Mouse (Mus musculus) intestine, postnatal 0 days (tissue): ENCODE measurements around the gene Man1a. TPM values are rescaled to one million over a fixed set of nuclear protein-coding genes. Genes with fewer than 3 reads are reported as not detected.

Experiments
- ATAC-seq: fragments of 200-750 bp; cut with Nextera tagmentation; 2 replicates; pipeline ENCODE4 v1.8.0; 2017; ENCODE audit warnings: mild to moderate bottlenecking, moderate TSS enrichment, moderate library complexity
- H3K27ac ChIP-seq: fragments of 300-500 bp; sonication (generic); 2 replicates; pipeline ENCODE4 v1.5.1; 2014; ENCODE audit warnings: mild to moderate bottlenecking, low read depth, low read length, moderate library complexity
- H3K27me3 ChIP-seq: fragments of 300-500 bp; sonication (generic); replicated peaks from 2 replicates; pipeline ENCODE4 v1.6.1; 2014; ENCODE audit warnings: low read length, mixed read lengths; ENCODE audit not compliant: control insufficient read depth, insufficient read depth
- H3K36me3 ChIP-seq: fragments of 300-500 bp; sonication (generic); 2 replicates; pipeline ENCODE4 v1.6.1; 2014; ENCODE audit warnings: mild to moderate bottlenecking, moderate library complexity; ENCODE audit not compliant: control insufficient read depth, insufficient read depth
- H3K4me1 ChIP-seq: fragments of 300-500 bp; sonication (generic); replicated peaks from 2 replicates; pipeline ENCODE4 v1.6.1; 2014; ENCODE audit warnings: antibody characterized with exemption, low read length, mixed read lengths; ENCODE audit not compliant: control insufficient read depth, insufficient read depth
- H3K4me2 ChIP-seq: fragments of 300-500 bp; sonication (generic); replicated peaks from 2 replicates; pipeline ENCODE4 v1.6.1; 2014; ENCODE audit warnings: low read depth, mild to moderate bottlenecking, moderate library complexity
- H3K4me3 ChIP-seq: fragments of 300-500 bp; sonication (generic); 2 replicates; pipeline ENCODE4 v1.5.1; 2014; ENCODE audit warnings: low read depth, low read length
- H3K9ac ChIP-seq: fragments of 300-500 bp; sonication (generic); 2 replicates; pipeline ENCODE4 v1.6.1; 2014; ENCODE audit warnings: mild to moderate bottlenecking, low read depth, low read length
- H3K9me3 ChIP-seq: fragments of 300-500 bp; sonication (generic); 2 replicates; pipeline ENCODE4 v1.6.1; 2016; ENCODE audit warnings: mixed run types; ENCODE audit not compliant: control insufficient read depth
- CTCF ChIP-seq: sonication (generic); IDR thresholded peaks from 2 replicates; pipeline ENCODE4 v1.5.1; 2016; ENCODE audit warnings: low read depth, mild to moderate bottlenecking, control low read depth, antibody characterized with exemption, moderate library complexity
- WGBS: fragments of 180-500 bp; shearing (Covaris S2); extraction: QIAGEN DNeasy Blood & Tissue Kit; methylation state at CpG from one replicate; pipeline ENCODE4 v1.1.7; 2014; 5-methylcytosine and 5-hydroxymethylcytosine counted together
- polyA plus RNA-seq: library from polyadenylated mRNA; unstranded; fragments of >200 nt; fragmentation: Nextera tagmentation; extraction: Ambion mirVana; gene quantifications from 2 replicates; pipeline ENCODE4 v1.2.1, GENCODE M21; 2015

The Man1a gene
- polyA plus RNA-seq, 1 experiment from 2014 or later, result 29.9 TPM

DNA sequence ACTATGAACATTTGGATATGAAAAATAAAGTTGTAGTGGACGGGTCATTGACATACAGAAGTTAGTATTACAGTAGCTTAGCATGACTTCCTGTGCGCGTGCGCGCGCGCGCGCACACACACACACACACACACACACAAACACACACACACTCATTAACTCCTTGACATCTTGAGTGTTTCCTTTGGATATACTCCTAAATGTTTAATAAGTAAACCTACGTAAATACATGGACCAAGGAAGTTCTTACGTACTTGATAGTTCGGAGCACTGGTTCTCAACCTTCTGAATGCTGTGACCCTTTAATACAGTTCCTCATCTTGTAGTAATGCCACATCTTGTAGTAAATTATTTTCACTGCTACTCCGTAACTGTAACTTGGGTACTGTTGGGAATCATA lies 79.1 kb downstream of the Man1a start:
- Histone ChIP-seq H3K4me2 (no peak overlapping the region), H3K9ac (no peak overlapping the region), H3K27me3 (no peaks in the 10 kb centered on the region), H3K4me1 (no peaks in the 10 kb centered on the region), H3K9me3 (no peaks in the 10 kb centered on the region), H3K36me3 (no peaks in the 10 kb centered on the region), H3K27ac (no peak overlapping the region), H3K4me3 (no peak overlapping the region)
- 91% methylated on average over 13 of the region's 13 CpGs for WGBS
- no peak for ATAC-seq
- no peak for TF ChIP-seq CTCF

DNA sequence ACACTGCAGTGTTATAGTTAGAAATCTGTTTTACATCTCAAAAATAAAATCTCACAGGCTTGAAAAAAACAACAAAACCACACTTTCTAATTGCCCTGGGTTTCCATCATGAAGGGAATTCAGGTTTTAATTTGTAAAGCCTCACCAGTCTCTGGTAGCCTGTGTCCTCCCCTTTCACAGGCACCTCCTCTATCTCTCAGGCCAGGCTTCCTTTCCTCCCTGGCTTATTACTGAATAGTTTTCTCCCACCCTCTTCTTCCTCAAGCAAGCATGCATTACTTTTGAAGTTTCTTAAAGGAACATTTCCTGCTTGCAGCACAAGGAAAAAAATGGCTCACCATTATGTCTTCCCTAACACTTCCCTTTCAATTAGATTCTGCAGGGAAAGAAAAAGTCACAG lies 80.2 kb downstream of the Man1a start:
- no peak for ATAC-seq
- no peak overlapping the region for H3K9ac ChIP-seq
- no peak overlapping the region for H3K27ac ChIP-seq
- H3K27me3 ChIP-seq, result no peaks in the 10 kb centered on the region
- H3K9me3 ChIP-seq, result no peaks in the 10 kb centered on the region
- no peaks in the 10 kb centered on the region for H3K4me1 ChIP-seq
- no peaks in the 10 kb centered on the region for H3K36me3 ChIP-seq
- H3K4me2 ChIP-seq, result no peak overlapping the region
- no peak overlapping the region for H3K4me3 ChIP-seq
- no peak for TF ChIP-seq CTCF

DNA sequence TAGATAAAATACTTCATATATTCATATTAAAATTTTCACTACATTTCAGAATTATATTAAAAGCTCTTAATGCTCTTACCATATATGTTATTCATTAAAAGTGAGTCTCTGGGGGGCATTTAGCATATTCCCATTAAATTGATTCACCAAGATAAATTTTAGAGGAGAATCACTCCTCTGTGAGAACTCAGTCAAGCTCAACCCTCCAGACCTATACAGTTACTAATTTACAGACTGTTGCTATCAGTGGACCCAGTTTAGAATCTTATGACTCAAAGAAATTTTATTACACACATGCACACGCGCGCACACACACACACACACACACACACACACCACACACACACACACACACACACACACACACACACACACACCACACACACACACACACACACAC lies 81.8 kb downstream of the Man1a start:
- no peaks in the 10 kb centered on the region for H3K27me3 ChIP-seq
- H3K4me2 ChIP-seq, result no peak overlapping the region
- H3K9ac ChIP-seq, result no peak overlapping the region
- no peak for TF ChIP-seq CTCF
- no peak overlapping the region for H3K4me3 ChIP-seq
- 59% methylated on average over 3 of the region's 3 CpGs for WGBS
- H3K4me1 ChIP-seq, result no peaks in the 10 kb centered on the region
- ATAC-seq, result no peak
- H3K27ac ChIP-seq, result no peak overlapping the region
- no peaks in the 10 kb centered on the region for H3K36me3 ChIP-seq
- H3K9me3 ChIP-seq, result no peaks in the 10 kb centered on the region

DNA sequence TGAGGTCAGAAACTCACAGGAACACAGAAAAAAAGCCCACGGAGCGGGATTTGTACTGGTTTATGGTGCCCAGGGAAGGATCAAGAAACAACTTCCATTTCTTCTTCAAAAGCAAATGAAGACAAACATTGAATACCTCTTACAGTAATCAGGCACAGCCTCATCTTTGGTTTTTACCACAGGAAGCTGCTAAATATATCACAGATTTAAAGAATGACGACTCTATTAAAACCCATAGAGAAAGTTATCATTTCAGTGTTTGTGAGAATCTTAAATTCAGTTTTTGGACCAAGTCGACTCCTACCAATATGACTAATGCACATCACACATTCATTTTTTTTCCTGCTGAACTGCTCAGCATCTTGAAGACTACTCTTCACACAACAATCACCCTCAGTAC lies 86.0 kb downstream of the Man1a start:
- ATAC-seq, result no peak
- H3K9ac ChIP-seq, result no peak overlapping the region
- no peak for TF ChIP-seq CTCF
- H3K27ac ChIP-seq, result no peak overlapping the region
- H3K4me3 ChIP-seq, result no peak overlapping the region
- WGBS, result 44% methylated on average over 4 of the region's 4 CpGs
- no peak overlapping the region for H3K4me2 ChIP-seq
- no peaks in the 10 kb centered on the region for H3K36me3 ChIP-seq
- H3K4me1 ChIP-seq, result no peaks in the 10 kb centered on the region
- H3K27me3 ChIP-seq, result no peaks in the 10 kb centered on the region
- no peaks in the 10 kb centered on the region for H3K9me3 ChIP-seq

DNA sequence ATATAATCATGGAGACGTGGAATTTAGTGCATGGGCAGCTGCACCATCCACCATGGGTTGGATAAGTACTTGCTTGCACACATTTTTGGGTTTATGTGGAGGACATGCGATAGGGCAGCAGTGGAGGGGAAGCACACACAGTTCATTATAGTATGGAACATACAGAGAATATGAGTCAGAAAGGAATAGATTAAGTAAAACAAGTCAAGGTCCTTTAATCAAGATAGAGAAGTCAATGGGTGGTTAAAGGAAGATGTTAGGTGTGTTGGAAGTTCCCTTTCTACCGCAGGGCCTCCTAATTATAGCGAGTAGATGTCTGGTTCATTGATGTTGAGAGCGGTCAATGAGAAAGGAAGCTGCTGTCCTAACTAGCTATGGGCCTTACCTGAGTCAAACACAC lies 91.5 kb downstream of the Man1a start:
- Histone ChIP-seq H3K27me3 (no peaks in the 10 kb centered on the region), H3K9ac (no peak overlapping the region), H3K36me3 (no peaks in the 10 kb centered on the region), H3K9me3 (no peaks in the 10 kb centered on the region), H3K4me3 (no peak overlapping the region), H3K4me2 (no peak overlapping the region), H3K4me1 (no peaks in the 10 kb centered on the region), H3K27ac (no peak overlapping the region)
- 96% methylated on average over 5 of the region's 5 CpGs for WGBS
- TF ChIP-seq CTCF, result no peak
- no peak for ATAC-seq

DNA sequence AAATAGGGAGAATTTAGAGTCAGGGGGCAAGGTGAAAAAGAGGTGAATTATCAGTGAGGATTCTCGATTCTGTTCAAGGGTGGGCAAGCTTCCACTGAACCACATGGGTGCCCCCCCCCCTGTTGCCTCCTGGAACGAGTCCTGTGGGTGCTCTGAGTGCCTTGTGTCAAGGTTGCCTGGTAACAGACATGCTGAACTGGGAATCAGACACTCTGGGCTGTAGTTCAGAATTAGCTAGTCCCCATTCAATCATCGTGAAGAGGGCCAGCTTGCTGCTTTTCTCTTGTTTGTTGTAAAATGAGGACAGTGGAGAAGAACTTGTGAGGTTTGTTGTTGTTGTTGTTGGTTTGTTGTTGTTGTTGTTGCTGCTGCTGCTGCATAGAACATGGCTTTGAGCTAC lies 92.3 kb downstream of the Man1a start:
- H3K4me1 ChIP-seq, result no peaks in the 10 kb centered on the region
- H3K9me3 ChIP-seq, result no peaks in the 10 kb centered on the region
- no peak for ATAC-seq
- 52% methylated on average over 3 of the region's 3 CpGs for WGBS
- no peak overlapping the region for H3K4me2 ChIP-seq
- H3K9ac ChIP-seq, result no peak overlapping the region
- no peaks in the 10 kb centered on the region for H3K27me3 ChIP-seq
- no peak overlapping the region for H3K4me3 ChIP-seq
- TF ChIP-seq CTCF, result no peak
- no peak overlapping the region for H3K27ac ChIP-seq
- no peaks in the 10 kb centered on the region for H3K36me3 ChIP-seq

DNA sequence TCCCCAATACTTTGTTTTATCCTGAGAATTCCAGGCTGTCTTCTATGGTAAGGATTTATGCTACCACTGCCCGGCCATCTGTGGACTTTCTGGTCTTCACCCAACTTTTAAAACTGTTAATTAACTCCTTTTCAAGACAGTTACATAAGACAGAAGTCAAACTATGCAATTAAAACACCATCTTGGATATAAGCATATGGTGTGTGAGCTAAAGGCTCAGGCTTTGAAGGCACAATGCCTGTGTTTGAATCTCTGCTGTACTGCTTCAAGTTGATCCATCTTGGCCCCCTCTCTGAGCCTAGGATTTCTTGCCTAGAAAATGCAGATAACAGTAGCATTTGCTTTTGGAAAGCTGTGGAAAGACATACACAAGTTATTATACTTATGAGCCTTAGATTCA lies 97.8 kb downstream of the Man1a start:
- Histone ChIP-seq H3K36me3 (no peaks in the 10 kb centered on the region), H3K27ac (no peak overlapping the region), H3K4me1 (0 out of 2 replicates have a peak, but pooled peaks cover 2% of the 10 kb centered on the region), H3K4me3 (no peak overlapping the region), H3K4me2 (no peak overlapping the region), H3K9ac (no peak overlapping the region), H3K27me3 (no peaks in the 10 kb centered on the region), H3K9me3 (no peaks in the 10 kb centered on the region)
- WGBS, result 88% methylated on average over 1 of the region's 1 CpGs
- ATAC-seq, result no peak
- no peak for TF ChIP-seq CTCF
